Mouse (Mus musculus) frontal cortex, adult 2 months (tissue): ENCODE results near the gene Msi2. TPM values are rescaled to one million over a fixed set of nuclear protein-coding genes. Genes with fewer than 3 reads are reported as not detected.
A peak's percentile ranks its signal among the peaks of the same experiment; 100 is the strongest.

Source experiments
- DNase-seq, 2 experiments: peaks; one replicate each; pipeline ENCODE4 v3.0.0; 2022; ENCODE audit warnings: low spot score in 1 of 2; ENCODE audit errors: extremely low spot score in 1 of 2
- polyA plus RNA-seq: library from polyadenylated mRNA; depleted of rRNA; stranded (reverse); fragments of >200 nt; gene quantifications from 2 replicates; pipeline ENCODE4 v1.2.3, GENCODE M21; 2012

The Msi2 gene
- polyA plus RNA-seq, 1 experiment: 82.2 TPM

GRCm38 (mm10) chr11:88425631-88426101 lies 292.6 kb downstream of the Msi2 start:
- no peak for DNase-seq

DNA sequence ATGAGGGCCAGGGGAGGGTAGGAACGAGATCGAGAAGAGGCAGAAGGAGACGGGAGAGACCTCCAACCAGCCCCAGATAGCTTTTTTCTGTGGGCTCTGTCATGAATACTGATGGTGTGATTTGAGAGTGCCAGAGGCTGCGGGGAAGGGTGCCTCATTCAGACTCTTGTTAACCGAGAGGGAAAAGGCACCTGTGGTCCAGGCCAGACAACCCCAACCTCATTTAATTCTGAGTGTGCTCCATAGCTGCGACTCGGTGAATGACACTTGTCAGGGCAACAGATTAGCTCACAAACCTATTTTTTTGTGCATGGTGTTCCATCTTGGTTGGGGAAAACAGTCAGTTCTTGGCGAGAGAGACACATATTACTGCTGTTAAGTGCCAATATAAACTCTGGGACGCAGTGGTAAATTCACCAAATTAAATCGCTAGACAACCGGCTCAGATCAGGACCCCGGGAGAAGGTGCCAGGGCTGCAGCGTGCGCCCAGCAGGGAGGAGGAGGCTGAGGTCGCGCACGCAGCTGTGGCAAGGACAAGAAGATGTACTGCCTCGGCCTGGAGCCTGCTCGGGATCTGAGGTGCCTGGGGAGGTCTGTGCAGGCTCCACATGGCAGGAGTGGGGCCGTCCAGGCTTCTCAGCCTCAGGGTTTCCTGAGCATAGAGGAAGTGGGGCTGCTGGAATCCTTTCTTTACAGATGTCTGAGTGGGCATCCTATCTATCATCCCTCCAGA lies 294.1 kb downstream of the Msi2 start:
- no peak for DNase-seq

DNA sequence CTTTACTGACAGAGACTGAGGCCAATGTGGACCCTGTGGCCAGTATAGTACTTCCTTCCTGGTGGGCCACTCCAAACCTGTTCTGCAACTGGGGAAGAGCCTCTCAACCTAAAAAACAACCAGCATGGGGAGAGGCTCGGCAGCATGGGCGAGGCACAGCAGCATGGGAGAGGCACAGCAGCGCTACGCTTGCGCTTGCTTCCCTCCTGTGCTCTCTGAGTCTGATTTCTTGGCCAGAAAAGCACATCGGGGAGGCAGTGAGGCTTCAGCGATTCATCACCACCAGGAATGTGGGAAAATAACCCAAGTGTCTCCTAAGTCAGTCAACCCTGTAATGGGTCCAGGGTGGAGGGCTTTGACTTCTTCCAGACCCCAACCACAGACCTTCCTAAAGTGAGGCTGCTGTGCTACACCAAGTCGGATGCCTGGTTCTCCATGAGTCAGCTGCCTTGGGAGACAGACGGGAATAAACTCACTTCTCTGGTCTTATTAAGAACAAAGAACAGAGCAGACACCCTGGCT lies 297.2 kb downstream of the Msi2 start:
- no peak for DNase-seq

DNA sequence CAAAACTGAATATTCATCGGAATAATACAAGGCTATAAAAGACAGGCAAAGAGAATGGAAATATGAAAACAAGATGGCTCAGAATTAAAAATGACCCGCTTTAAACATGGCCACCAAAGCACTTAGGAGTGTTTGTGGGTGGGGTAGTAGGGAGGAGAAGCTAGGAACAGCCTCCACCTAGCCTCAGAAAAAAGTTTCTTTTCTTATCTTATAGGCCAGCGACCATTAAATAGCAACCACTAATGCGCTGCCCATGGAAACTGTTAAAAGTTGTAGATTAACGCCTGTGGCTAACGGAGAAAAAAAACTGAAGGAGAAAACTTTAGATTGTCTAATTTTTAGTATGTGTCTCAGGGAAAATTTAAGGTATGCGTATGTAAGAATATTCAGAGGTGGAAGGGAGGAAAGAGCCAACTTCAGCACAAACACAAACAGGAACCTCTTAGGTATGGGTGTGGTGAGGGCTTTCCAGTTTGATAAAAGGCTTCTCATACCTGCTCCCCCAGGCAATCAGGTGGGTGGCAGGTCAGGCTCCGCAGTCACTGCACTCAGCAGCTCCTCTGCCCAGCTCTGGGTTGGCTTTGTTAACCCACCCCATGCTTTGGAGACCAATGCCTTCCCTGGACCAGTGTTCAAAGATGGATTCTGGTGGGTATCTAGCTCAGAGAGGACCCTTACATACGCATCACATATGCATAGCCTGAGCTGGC lies 298.5 kb downstream of the Msi2 start:
- DNase-seq: no peak

DNA sequence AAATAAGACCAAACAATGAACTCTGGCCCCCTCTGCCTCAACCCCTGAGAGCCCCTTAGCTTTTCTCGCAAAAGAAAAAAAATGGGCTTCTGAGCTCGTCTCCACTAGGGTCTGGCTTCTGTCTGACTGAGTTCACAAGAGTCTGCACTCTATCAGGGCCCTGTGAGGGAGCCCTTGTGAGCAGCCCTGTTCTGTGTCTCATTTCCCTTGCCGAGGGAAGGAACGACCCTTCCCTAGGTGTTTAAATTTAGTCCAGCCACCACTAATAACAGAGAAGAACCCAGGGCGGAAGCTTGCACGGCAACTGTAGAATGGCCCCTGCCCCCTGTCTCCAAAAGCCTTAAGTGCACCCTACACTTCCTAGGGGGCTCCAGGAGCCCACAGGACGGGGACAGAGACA lies 299.2 kb downstream of the Msi2 start:
- no peak for DNase-seq

DNA sequence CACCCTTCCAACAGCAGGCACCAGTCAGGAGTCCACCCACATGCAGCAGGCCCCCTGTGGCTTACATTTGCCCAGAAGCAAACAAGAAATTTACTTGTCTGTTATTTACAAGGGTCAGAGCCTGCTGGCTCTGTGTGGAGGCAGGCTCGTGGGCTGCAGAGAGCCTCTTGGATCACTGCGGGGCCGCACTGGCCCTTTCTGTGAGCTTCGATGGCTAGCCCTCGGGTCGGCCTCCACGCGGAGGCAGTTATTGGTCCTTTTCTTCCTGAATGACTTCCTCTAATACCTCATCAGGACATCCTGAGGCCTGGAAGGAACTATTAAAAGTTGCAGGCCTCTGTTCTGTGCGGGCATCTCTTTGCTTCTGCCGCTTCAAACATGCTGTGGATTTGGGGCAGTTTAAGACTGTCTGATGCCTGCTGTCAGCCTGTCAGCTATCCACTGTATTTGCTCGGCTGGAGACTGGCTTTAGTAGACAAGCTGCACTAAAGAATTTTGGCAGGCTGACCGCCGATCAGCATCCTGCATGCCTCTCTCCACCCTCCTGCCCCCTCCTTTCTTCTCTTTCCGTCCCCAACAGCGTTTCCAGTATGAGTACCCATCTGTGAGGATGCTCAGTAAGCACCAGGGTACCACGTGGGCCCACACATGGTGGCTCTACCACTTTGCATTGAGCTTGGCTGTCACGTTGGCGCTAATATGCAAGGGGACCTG lies 304.0 kb downstream of the Msi2 start:
- no peak for DNase-seq

- DNase-seq: peak in 1 of 2 experiments; percentile 78
These were observed 305.8 kb downstream of the Msi2 start for GRCm38 (mm10) chr11:88412423-88413094.

DNA sequence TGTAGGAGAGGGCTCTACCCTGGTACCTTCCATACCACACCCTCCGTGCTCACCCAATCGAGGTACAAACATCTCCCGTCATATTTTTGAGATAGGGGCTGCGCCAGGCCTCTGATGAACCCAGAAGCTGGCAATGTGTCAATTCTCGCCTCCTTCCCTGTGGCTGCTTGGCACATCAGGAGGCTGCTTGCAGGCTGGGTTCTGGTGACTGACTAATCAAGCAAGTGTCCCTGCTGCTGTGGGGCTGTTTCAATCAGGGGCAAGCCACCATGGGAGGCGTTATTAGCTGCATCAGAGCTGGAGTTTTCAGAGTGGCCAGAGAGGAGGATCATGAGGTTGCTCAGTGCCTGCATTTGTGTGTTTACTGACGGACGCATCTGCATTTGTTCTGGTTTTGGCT lies 310.0 kb downstream of the Msi2 start:
- DNase-seq: no peak

- DNase-seq: no peak
These were observed 311.9 kb downstream of the Msi2 start for GRCm38 (mm10) chr11:88406408-88406915.

- DNase-seq: peak; percentile 72 to 82
These were observed 313.3 kb downstream of the Msi2 start for GRCm38 (mm10) chr11:88404816-88405613.

DNA sequence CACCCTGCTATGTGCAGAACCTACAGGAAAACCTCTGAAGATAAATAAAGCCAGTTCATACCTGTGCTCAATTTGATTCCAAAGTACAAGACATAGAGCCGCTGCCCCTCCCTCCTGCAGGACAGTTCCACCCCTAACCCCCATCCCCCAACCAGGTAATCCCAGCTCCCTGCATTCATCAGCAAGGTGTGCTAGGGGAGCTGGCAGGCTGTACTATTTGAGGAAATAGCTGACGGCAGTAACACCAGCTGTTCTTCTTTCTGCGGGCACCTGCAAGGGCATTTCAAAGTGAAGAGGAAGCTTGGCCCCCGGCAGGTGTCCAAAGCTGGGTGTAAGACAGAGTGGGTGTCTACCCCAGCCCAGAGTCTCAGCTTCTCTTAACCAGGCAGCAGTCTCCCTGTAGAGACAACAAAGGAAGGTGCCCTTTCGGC lies 314.1 kb downstream of the Msi2 start:
- no peak for DNase-seq

DNA sequence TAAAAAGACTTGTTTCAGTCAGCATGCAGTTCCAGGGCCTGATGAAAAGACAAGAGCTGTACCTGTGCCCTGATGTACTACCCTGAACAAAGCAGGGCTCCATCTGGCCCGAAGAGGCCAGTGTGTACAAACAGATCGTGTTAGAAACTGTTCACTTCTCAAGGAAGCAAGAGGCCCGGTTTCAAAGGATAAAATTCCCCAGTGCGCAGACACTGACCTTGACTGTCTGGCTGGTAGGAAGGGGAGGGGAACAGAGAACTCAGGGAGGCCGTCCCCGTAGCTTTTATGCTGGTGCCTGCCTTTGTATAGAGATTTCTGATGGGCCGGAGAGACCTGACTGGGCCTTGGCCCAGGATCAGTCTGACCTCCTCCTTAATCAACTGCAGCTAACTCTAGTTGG lies 316.0 kb downstream of the Msi2 start:
- no peak for DNase-seq

GRCm38 (mm10) chr11:88401333-88401732 lies 317.0 kb downstream of the Msi2 start:
- DNase-seq: no peak

- DNase-seq: no peak
These were observed 317.4 kb downstream of the Msi2 start for GRCm38 (mm10) chr11:88400926-88401325.

GRCm38 (mm10) chr11:88400235-88400634 lies 318.1 kb downstream of the Msi2 start:
- DNase-seq: no peak

GRCm38 (mm10) chr11:88399431-88399830 lies 318.9 kb downstream of the Msi2 start:
- no peak for DNase-seq

- no peak for DNase-seq
These were observed 319.3 kb downstream of the Msi2 start for GRCm38 (mm10) chr11:88399028-88399427.

- no peak for DNase-seq
These were observed 323.0 kb downstream of the Msi2 start for GRCm38 (mm10) chr11:88395076-88395990.
